11 mouse cellular contexts compared by ENCODE assay signal in genomic region chr10:13842855-13843254, GRCm38 (mm10). TPM values are rescaled to one million over a fixed set of nuclear protein-coding genes. Genes with fewer than 3 reads are reported as not detected.
DNase-seq lines count a peak whose midpoint lies in the region; ATAC-seq lines count a peak whose summit lies in the region.
"Had no signal": no experiment of that assay in that cellular context is flagged by ENCODE, and none has a peak within 500 bp of the region (broad histone marks: within the 10 kb centered on the region; RNA-seq: fewer than 3 reads in every experiment).

No protein-coding gene starts in this region.

- no peak overlapping the region for H3K9ac ChIP-seq in heart, embryonic 13.5 days
- no peak overlapping the region for H3K9ac ChIP-seq in forebrain, embryonic 12.5 days
- H3K9ac ChIP-seq: hindbrain, embryonic 12.5 days; limb, embryonic 12.5 days had no signal

- no peaks in the 10 kb centered on the region for H3K36me3 ChIP-seq in heart, embryonic 13.5 days
- H3K36me3 ChIP-seq in forebrain, embryonic 12.5 days (replicated peaks): no peaks in the 10 kb centered on the region
- H3K36me3 ChIP-seq: G1E; hindbrain, embryonic 12.5 days; limb, embryonic 12.5 days had no signal

- H3K9me3 ChIP-seq in heart, embryonic 13.5 days: no peaks in the 10 kb centered on the region
- no peaks in the 10 kb centered on the region for H3K9me3 ChIP-seq in forebrain, embryonic 12.5 days
- H3K9me3 ChIP-seq: G1E; hindbrain, embryonic 12.5 days; limb, embryonic 12.5 days had no signal

- H3K27me3 ChIP-seq in heart, embryonic 13.5 days (replicated peaks): no peaks in the 10 kb centered on the region
- H3K27me3 ChIP-seq in forebrain, embryonic 12.5 days: no peaks in the 10 kb centered on the region
- H3K27me3 ChIP-seq: hindbrain, embryonic 12.5 days; limb, embryonic 12.5 days had no signal

- DNase-seq in urinary bladder, postnatal 14 days (ENCODE audit: low spot score): peak; percentile 20
- DNase-seq in urinary bladder, adult 18-20 months (ENCODE audit: low spot score in 2 of 2): no peak
- DNase-seq in cerebellum, adult 9-11 months: peak; percentile 74
- DNase-seq in T-cell, adult 2 months (ENCODE audit: low spot score): no peak
- DNase-seq in liver: no peak
- DNase-seq: kidney, postnatal 4 days had no signal

- 34% methylated on average over 8 of the region's 8 CpGs for WGBS in heart, embryonic 13.5 days
- 83% methylated on average over 8 of the region's 8 CpGs for WGBS in forebrain, embryonic 12.5 days

- H3K4me2 ChIP-seq in heart, embryonic 13.5 days: peak overlapping the region; percentile 48
- no peak overlapping the region for H3K4me2 ChIP-seq in forebrain, embryonic 12.5 days
- H3K4me2 ChIP-seq: hindbrain, embryonic 12.5 days; limb, embryonic 12.5 days had no signal

- peaks cover 30% of the 10 kb centered on the region for H3K4me1 ChIP-seq in heart, embryonic 13.5 days
- H3K4me1 ChIP-seq in forebrain, embryonic 12.5 days: no peaks in the 10 kb centered on the region
- H3K4me1 ChIP-seq: limb, embryonic 12.5 days had no signal

- ATAC-seq in heart, embryonic 13.5 days (ENCODE audit: extremely low read depth, insufficient number of reproducible peaks, low FRiP score, low TSS enrichment): peak; percentile 58; the same call in 1 of the 2 replicates
- ATAC-seq in forebrain, embryonic 12.5 days (ENCODE audit: low FRiP score): no peak

- no peak overlapping the region for H3K4me3 ChIP-seq in heart, embryonic 13.5 days
- no peak overlapping the region for H3K4me3 ChIP-seq in forebrain, embryonic 12.5 days (replicated peaks)
- H3K4me3 ChIP-seq: hindbrain, embryonic 12.5 days; limb, embryonic 12.5 days had no signal

- peak overlapping the region; percentile 42; the same call in 1 of the 2 replicates for H3K27ac ChIP-seq in heart, embryonic 13.5 days (replicated peaks)
- H3K27ac ChIP-seq in forebrain, embryonic 12.5 days: no peak overlapping the region
- H3K27ac ChIP-seq: hindbrain, embryonic 12.5 days; limb, embryonic 12.5 days had no signal

RNA-seq across cellular contexts. Expression of gene Aig1, which starts 25.9 kb away (rescaled TPM):
- 52.3 and 64.9 TPM in 2 replicates for polyA plus RNA-seq in heart, embryonic 13.5 days (2015; fragmentation: Nextera tagmentation; extraction: Ambion mirVana)
- polyA plus RNA-seq in forebrain, embryonic 12.5 days (2016; fragmentation: Nextera tagmentation; extraction: Ambion mirVana): 29.2 and 30.9 TPM in 2 replicates
- polyA plus RNA-seq: G1E had no signal

Comparison
In these comparisons a context has a peak if more than half of its experiments do, and no peak if none do; other contexts are left out.
1. DNase-seq: peak in urinary bladder, postnatal 14 days (single experiment) and cerebellum, adult 9-11 months (single experiment); none in urinary bladder, adult 18-20 months (0 of 2), T-cell, adult 2 months (single experiment) and liver (single experiment).